Mouse (Mus musculus) kidney, embryonic 14.5 days (tissue): ENCODE measurements around the gene Ppp2r5c. TPM values are rescaled to one million over a fixed set of nuclear protein-coding genes. Genes with fewer than 3 reads are reported as not detected.

ENCODE experiments used
- ATAC-seq: fragments of 200-750 bp; cut with Nextera tagmentation; 2 replicates; pipeline ENCODE4 v1.8.0; 2017; ENCODE audit warnings: moderate number of reproducible peaks, mild to moderate bottlenecking, moderate TSS enrichment, moderate library complexity; ENCODE audit not compliant: low FRiP score, low TSS enrichment
- H3K27ac ChIP-seq: fragments of 300-500 bp; sonication (generic); 2 replicates; pipeline ENCODE4 v1.5.1; 2014; ENCODE audit warnings: low read depth, mild to moderate bottlenecking, low read length, moderate library complexity, mixed read lengths
- H3K27me3 ChIP-seq: fragments of 300-500 bp; sonication (generic); 2 replicates; pipeline ENCODE4 v1.6.1; 2014; ENCODE audit warnings: mild to moderate bottlenecking, low read length; ENCODE audit not compliant: control insufficient read depth, insufficient read depth
- H3K36me3 ChIP-seq: fragments of 300-500 bp; sonication (generic); 2 replicates; pipeline ENCODE4 v1.6.1; 2014; ENCODE audit warnings: low read length, mixed read lengths; ENCODE audit not compliant: control insufficient read depth, insufficient read depth
- H3K4me1 ChIP-seq: fragments of 300-500 bp; sonication (generic); 2 replicates; pipeline ENCODE4 v1.6.1; 2014; ENCODE audit warnings: low read length, mixed read lengths; ENCODE audit not compliant: control insufficient read depth, insufficient read depth
- H3K4me2 ChIP-seq: fragments of 300-500 bp; sonication (generic); replicated peaks from 2 replicates; pipeline ENCODE4 v1.6.1; 2014; ENCODE audit warnings: low read depth, mild to moderate bottlenecking, low read length
- H3K4me3 ChIP-seq: fragments of 300-500 bp; sonication (generic); 2 replicates; pipeline ENCODE4 v1.5.1; 2014; ENCODE audit warnings: mild to moderate bottlenecking, low read length
- H3K9ac ChIP-seq: fragments of 300-500 bp; sonication (generic); 2 replicates; pipeline ENCODE4 v1.6.1; 2014; ENCODE audit warnings: low read depth, mild to moderate bottlenecking, low read length, moderate library complexity
- H3K9me3 ChIP-seq: fragments of 300-500 bp; sonication (generic); 2 replicates; pipeline ENCODE4 v1.6.1; 2016; ENCODE audit warnings: low read length; ENCODE audit not compliant: control insufficient read depth
- WGBS: fragments of 180-500 bp; shearing (Covaris S2); extraction: QIAGEN DNeasy Blood & Tissue Kit; methylation state at CpG from one replicate; pipeline ENCODE4 v1.1.7; 2014; 5-methylcytosine and 5-hydroxymethylcytosine counted together
- polyA plus RNA-seq: library from polyadenylated mRNA; unstranded; fragments of >200 nt; fragmentation: Nextera tagmentation; extraction: Ambion mirVana; gene quantifications from 2 replicates; pipeline ENCODE4 v1.2.1, GENCODE M21; 2014

Gene Ppp2r5c
- polyA plus RNA-seq, 1 experiment from 2014 or later: 160 TPM

DNA sequence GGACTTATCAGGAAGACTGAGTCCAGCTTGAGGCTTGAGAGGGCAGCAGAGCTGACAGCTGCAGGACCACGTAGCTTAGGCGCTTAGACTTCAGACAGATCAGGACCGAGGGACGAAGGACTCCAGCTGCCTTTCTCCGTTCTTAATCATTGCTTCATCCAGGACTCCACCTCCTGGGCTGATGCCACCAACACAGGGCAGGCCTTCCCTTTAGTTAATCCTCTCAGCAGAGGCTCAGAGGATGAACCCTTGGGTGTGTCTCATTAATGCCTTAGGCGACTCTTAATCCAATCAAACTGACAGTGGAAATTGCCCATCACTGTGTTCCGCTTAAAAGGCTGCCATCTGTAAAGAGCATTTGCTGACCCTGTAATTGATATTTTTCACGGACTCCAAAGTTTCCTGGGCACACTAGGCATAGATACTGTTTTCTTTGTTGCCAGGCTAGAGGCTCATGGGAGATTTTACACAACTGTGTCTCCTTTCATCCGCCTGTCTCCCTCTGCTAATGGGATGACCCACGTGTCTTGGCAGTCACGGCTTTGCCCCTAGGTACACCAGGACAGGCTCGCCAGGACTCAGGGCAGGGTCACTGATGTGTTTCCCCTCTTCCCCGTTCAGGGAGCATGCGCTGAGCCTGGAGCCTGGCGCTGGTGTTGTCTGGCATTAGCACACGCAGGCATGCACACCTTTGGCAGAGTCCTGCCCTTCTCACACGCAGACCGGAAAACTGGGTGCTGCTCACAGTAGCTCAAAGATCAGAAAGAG is 110.1 kb downstream of the Ppp2r5c start:
- no peak overlapping the region for H3K27ac ChIP-seq
- H3K4me1 ChIP-seq: no peaks in the 10 kb centered on the region
- H3K27me3 ChIP-seq: no peaks in the 10 kb centered on the region
- no peak overlapping the region for H3K9ac ChIP-seq
- ATAC-seq: peak; percentile 39; the same call in 1 of the 2 replicates
- H3K4me3 ChIP-seq: no peak overlapping the region
- no peak overlapping the region for H3K4me2 ChIP-seq
- no peaks in the 10 kb centered on the region for H3K9me3 ChIP-seq
- WGBS: 76% methylated on average over 18 of the region's 18 CpGs
- peaks cover 65% of the 10 kb centered on the region for H3K36me3 ChIP-seq

DNA sequence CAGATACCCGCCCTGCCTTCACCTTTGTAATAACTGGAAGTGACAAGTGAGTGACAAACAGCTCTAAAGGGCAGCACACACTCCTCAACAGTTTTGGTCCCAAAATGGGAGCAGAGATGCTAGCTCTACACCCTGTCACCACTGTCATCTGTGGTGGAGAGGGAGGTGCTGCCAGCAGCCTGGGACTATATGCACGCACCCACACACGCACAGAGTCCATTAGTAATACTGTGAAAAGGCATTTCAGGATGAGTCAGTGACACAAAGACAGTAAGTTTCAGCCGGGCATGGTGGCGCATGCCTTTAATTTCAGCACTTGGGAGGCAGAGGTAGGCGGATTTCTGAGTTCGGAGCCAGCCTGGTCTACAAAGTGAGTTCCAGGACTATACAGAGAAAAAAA is 111.3 kb downstream of the Ppp2r5c start:
- WGBS: 96% methylated on average over 7 of the region's 7 CpGs
- Histone ChIP-seq H3K36me3 (peaks cover 64% of the 10 kb centered on the region), H3K4me3 (no peak overlapping the region), H3K4me2 (no peak overlapping the region), H3K9me3 (no peaks in the 10 kb centered on the region), H3K9ac (no peak overlapping the region), H3K27ac (no peak overlapping the region), H3K4me1 (no peaks in the 10 kb centered on the region), H3K27me3 (no peaks in the 10 kb centered on the region)
- ATAC-seq: no peak

DNA sequence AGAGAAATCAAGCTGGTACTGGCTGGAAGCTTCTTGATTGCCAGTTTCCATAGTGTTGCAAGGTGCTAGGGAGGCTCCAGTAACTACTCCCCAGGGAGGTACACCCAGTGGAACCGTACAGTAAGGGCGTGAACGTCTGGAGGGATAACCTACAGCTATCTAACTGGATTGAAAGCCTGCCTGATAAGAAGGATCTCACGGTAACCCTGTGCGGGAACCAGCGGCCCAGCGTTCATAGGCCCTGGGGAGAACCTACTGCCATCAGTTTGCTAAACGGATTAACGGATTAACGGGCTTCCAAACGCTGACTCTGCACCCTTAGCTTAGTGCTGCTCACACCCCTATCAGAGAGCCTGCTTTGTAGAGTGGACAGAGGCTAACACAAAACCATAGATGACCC is 116.5 kb downstream of the Ppp2r5c start:
- no peaks in the 10 kb centered on the region for H3K4me1 ChIP-seq
- H3K4me2 ChIP-seq: no peak overlapping the region
- no peak overlapping the region for H3K9ac ChIP-seq
- H3K9me3 ChIP-seq: no peaks in the 10 kb centered on the region
- peaks cover 68% of the 10 kb centered on the region for H3K36me3 ChIP-seq
- H3K27me3 ChIP-seq: no peaks in the 10 kb centered on the region
- WGBS: 95% methylated on average over 11 of the region's 11 CpGs
- no peak for ATAC-seq
- H3K27ac ChIP-seq: no peak overlapping the region
- no peak overlapping the region for H3K4me3 ChIP-seq

DNA sequence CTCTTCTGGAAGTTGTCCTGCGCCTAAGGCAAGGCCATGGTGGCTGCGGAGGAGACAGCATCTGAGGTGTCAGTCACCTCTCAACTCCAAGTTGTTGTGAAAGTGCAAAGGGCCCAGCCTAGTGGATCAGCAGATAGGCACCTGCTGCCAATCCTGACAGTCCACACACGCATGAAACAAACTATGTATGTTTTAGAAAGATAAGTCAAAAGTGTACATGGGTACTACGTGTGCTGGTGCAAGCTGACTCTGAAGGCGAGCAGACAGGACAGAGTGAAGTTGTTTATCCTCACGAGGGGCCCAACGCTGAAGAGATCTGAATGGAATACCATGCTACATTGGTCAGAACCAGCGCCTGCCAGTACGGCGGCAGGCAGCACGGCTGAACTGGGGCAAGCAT is 117.9 kb downstream of the Ppp2r5c start:
- 87% methylated on average over 11 of the region's 11 CpGs for WGBS

DNA sequence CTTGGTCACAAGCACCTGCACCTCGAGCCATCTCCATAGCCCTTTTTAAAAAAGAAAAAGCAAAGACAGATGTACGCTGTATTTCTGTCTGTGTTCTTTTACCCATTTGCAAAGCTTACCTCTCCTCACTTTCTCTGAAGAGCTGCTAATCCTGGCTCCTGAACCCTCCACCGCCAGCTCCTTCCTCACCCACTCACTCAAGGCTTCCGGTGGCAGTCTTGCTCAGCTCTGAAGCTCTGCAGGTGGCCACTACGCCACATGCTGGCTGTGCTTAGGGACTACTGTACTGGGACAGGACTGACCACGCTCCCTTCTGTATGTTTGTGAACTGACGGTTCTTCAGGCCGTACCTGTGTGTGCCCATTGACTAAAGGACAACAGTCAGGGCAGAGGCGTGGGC is 119.4 kb downstream of the Ppp2r5c start:
- WGBS: 90% methylated on average over 9 of the region's 9 CpGs
- H3K36me3 ChIP-seq: peaks cover 82% of the 10 kb centered on the region
- no peak overlapping the region for H3K4me2 ChIP-seq
- H3K9me3 ChIP-seq: no peaks in the 10 kb centered on the region
- H3K27me3 ChIP-seq: no peaks in the 10 kb centered on the region
- H3K27ac ChIP-seq: no peak overlapping the region
- H3K9ac ChIP-seq: no peak overlapping the region
- H3K4me1 ChIP-seq: no peaks in the 10 kb centered on the region
- ATAC-seq: no peak
- H3K4me3 ChIP-seq: no peak overlapping the region

More for the DNA sequence above, 117.9 kb downstream of the Ppp2r5c start:
- H3K4me2 ChIP-seq: no peak overlapping the region
- ATAC-seq: no peak
- no peak overlapping the region for H3K4me3 ChIP-seq
- H3K36me3 ChIP-seq: peaks cover 76% of the 10 kb centered on the region
- H3K4me1 ChIP-seq: no peaks in the 10 kb centered on the region
- H3K9ac ChIP-seq: no peak overlapping the region
- H3K9me3 ChIP-seq: no peaks in the 10 kb centered on the region
- no peak overlapping the region for H3K27ac ChIP-seq
- H3K27me3 ChIP-seq: no peaks in the 10 kb centered on the region

DNA sequence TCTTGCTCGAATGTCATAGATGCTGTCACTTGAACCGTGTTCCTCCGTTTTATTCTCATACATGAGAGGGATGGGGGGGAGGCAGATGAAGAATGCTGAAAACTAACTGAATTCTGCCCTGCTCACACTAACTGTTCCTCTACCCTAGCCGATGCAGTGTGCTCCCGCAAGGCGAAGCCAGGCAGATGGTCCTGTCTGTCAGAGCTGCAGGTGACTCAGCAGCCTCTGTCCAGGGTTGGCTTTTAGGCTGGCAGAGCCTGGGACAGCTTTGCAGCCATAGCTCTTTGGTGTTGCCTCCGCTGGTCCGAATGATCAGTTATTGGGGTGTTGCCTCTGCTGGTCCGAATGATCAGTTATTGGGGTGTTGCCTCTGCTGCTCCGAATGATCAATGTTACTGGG is 124.1 kb downstream of the Ppp2r5c start:
- peaks cover 76% of the 10 kb centered on the region for H3K36me3 ChIP-seq
- H3K9me3 ChIP-seq: no peaks in the 10 kb centered on the region
- H3K27ac ChIP-seq: no peak overlapping the region
- no peak overlapping the region for H3K4me2 ChIP-seq
- ATAC-seq: no peak
- 93% methylated on average over 10 of the region's 10 CpGs for WGBS
- no peak overlapping the region for H3K9ac ChIP-seq
- no peak overlapping the region for H3K4me3 ChIP-seq
- no peaks in the 10 kb centered on the region for H3K4me1 ChIP-seq
- H3K27me3 ChIP-seq: no peaks in the 10 kb centered on the region

DNA sequence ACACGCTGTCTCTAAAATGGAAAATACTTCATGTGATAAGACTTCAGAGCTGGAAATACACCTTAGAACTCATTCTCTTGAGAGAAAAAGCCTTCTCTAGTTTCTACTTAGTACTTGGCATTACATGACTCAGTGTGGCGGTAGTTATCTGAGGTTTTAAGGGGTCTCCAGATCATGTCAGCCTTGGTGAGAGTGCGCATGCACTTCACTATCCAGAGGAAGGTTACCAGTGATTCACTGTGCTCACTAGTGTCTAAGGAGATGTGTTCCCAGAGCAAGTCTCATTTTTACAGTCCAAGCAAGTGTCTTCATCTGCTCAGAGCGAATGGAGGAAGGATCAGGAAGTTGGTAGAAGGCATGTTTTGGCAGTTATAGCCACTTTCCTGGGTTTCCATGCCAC is 125.4 kb downstream of the Ppp2r5c start:
- Histone ChIP-seq H3K27ac (no peak overlapping the region), H3K9me3 (no peaks in the 10 kb centered on the region), H3K9ac (no peak overlapping the region), H3K4me3 (no peak overlapping the region), H3K4me2 (no peak overlapping the region), H3K27me3 (no peaks in the 10 kb centered on the region), H3K36me3 (peaks cover 67% of the 10 kb centered on the region), H3K4me1 (no peaks in the 10 kb centered on the region)
- WGBS: 93% methylated on average over 4 of the region's 4 CpGs
- no peak for ATAC-seq

DNA sequence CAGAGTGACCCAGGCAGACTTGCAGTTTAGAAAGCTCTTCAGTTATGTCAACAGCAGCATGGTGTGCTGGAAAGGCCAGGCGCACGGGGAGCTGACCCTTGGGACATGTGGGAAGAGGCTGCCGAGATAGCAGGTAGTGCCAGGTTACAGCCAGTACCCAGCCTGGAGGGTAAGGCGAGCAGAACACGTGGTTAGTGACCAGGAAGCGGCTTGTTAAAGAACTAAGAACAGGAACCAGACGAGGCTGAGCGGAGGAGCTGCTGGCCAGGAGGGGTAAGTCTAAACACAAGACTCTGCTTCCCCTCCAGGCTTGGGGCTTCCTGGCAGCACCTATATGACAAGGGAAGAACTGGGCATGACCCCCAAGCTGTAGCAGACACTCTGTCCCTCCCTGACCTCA is 126.7 kb downstream of the Ppp2r5c start:
- H3K9me3 ChIP-seq: no peaks in the 10 kb centered on the region
- 89% methylated on average over 8 of the region's 8 CpGs for WGBS
- no peak overlapping the region for H3K9ac ChIP-seq
- no peak overlapping the region for H3K4me2 ChIP-seq
- no peaks in the 10 kb centered on the region for H3K4me1 ChIP-seq
- peaks cover 55% of the 10 kb centered on the region for H3K36me3 ChIP-seq
- H3K4me3 ChIP-seq: no peak overlapping the region
- ATAC-seq: no peak
- no peak overlapping the region for H3K27ac ChIP-seq
- no peaks in the 10 kb centered on the region for H3K27me3 ChIP-seq

DNA sequence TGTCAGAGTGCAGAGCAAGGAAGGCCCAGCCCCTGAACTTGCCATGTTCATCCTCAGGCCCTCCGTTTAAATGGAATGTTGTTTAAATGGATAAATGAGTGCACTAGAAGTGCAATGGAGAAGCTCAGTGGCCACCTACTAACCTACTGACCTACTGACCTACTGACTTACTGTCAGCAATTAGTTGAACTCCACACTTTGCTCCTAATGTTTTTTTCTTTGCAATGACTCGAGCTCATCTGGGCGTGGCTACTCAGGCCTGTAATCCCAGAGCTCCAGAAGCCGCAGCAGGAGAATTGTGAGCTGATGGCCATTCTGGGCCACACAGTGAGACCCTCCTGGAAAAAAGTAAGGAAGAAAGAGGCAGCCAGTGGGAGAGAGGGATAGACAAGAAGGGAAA is 129.0 kb downstream of the Ppp2r5c start:
- Histone ChIP-seq H3K27ac (no peak overlapping the region), H3K27me3 (no peaks in the 10 kb centered on the region), H3K36me3 (peaks cover 54% of the 10 kb centered on the region), H3K9me3 (no peaks in the 10 kb centered on the region), H3K4me2 (no peak overlapping the region), H3K4me3 (no peak overlapping the region), H3K9ac (no peak overlapping the region), H3K4me1 (no peaks in the 10 kb centered on the region)
- no peak for ATAC-seq
- 72% methylated on average over 4 of the region's 4 CpGs for WGBS
